Mouse (Mus musculus) E14TG2a.4 (cell line): ENCODE measurements around the gene Faap24.

Source experiments
- CTCF ChIP-seq: conservative IDR thresholded peaks from 2 replicates; pipeline ENCODE4 v1.5.1; 2014; ENCODE audit warnings: low read length
- NANOG ChIP-seq: IDR thresholded peaks from 2 replicates; pipeline ENCODE4 v1.6.1; 2014; ENCODE audit warnings: borderline replicate concordance, low read length, mixed read lengths
- POU5F1 ChIP-seq: IDR thresholded peaks from 2 replicates; pipeline ENCODE4 v1.6.1; 2014; ENCODE audit warnings: low read length, borderline replicate concordance

DNA sequence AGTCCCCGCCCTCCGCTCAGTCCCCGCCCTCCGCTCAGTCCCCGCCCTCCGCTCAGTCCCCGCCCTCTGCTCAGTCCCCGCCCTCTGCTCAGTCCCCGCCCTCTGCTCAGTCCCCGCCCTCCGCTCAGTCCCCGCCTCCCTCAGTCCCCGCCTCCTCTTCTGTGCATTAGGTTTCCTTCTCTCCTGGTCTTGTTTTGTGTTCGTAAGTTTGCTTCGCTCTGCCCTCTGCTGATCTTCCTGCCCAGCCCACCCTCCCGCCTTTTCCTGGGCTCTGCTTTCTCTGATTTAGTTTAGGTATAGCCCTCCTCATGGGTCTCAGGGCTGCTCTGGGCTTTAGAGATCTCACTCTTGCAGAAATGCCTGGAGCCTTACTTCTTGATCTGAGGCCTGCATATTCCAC lies 14.8 kb downstream of the Faap24 start:
- TF ChIP-seq CTCF (no peak), NANOG (no peak), POU5F1 (no peak)
